Mouse (Mus musculus): Measurements from ENCODE around the gene Pfdn5.
A peak's percentile ranks its signal among the peaks of the same experiment; 100 is the strongest.

Gene Pfdn5

DNA sequence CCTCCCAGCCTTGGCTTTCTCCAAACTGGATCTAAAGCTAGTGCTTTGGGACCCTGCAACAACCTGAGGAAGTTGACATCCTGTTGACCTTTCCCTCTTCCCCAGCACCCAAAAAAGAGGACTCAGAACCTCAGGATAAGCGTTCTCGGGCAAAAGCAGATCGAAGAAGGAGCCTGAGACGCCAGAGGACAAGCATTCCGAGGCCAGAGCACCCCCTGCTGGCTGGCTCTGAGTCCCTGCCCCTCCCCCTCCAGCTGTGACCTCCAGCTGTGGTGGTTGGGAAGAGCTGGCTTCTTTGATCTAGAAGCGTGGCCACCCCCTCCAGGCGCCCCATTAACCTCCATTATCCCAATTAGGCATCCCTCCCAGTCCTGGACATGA lies 51.2 kb downstream of the Pfdn5 start:
- peak; percentile 79 for DNase-seq

DNA sequence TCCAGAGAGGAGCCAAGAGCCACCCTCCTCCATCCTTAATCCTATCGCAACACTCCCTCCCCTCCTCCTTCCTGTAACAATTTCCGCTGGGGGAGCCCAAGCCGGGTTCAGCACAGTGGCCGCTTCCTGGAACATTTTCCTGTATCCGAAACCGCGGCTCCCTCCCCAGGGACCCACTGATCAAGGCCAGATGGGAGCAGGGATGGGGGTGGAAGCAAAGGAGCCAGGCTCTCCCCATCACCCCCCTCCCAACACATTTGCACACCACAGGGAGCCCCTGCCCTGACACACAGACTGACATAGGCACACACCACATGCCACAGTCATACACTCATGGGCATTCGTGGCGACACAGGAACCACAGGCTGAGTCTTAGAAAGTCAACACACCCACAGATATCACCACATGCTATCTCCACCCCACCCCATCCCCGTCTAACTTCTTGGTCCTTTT lies 51.9 kb downstream of the Pfdn5 start:
- peak; percentile 24 for DNase-seq
